Mouse (Mus musculus) small intestine, adult 2 months (tissue): ENCODE measurements around the gene Slc16a8. TPM values are rescaled to one million over a fixed set of nuclear protein-coding genes. Genes with fewer than 3 reads are reported as not detected.

Experiments used
- H3K27ac ChIP-seq: fragments of 200-500 bp; 2 replicates; pipeline ENCODE4 v1.5.1; 2012; ENCODE audit warnings: low read depth, low read length, control low read depth, inconsistent platforms; ENCODE audit not compliant: insufficient read depth
- H3K27me3 ChIP-seq: fragments of 200-500 bp; 2 replicates; pipeline ENCODE4 v1.6.1; 2012; ENCODE audit warnings: mild to moderate bottlenecking, moderate library complexity, low read length, inconsistent platforms; ENCODE audit not compliant: control insufficient read depth, insufficient read depth
- H3K36me3 ChIP-seq: fragments of 200-500 bp; 2 replicates; pipeline ENCODE4 v1.6.1; 2012; ENCODE audit warnings: mild to moderate bottlenecking, low read length, control low read depth, inconsistent platforms; ENCODE audit not compliant: control insufficient read depth, insufficient read depth
- H3K4me1 ChIP-seq: fragments of 200-500 bp; 2 replicates; pipeline ENCODE4 v1.6.1; 2012; ENCODE audit warnings: low read length, inconsistent platforms, mixed read lengths; ENCODE audit not compliant: control insufficient read depth, insufficient read depth, insufficient read length
- H3K4me3 ChIP-seq: fragments of 200-500 bp; 2 replicates; pipeline ENCODE4 v1.5.1; 2012; ENCODE audit warnings: low read depth, mild to moderate bottlenecking, control low read depth, inconsistent platforms, low read length, moderate library complexity
- CTCF ChIP-seq: fragments of 200-500 bp; IDR thresholded peaks from 2 replicates; pipeline ENCODE4 v1.5.1; 2012; ENCODE audit warnings: low read depth, mild to moderate bottlenecking, control low read depth, inconsistent platforms, low read length, moderate library complexity, mixed read lengths; ENCODE audit not compliant: insufficient replicate concordance, insufficient read length; ENCODE audit errors: extremely low read depth
- POLR2A ChIP-seq: fragments of 200-500 bp; IDR thresholded peaks from 2 replicates; pipeline ENCODE4 v1.6.1; 2012; ENCODE audit warnings: low read depth, mild to moderate bottlenecking, control low read depth, inconsistent platforms, low read length, moderate library complexity
- WGBS: fragments of 180-500 bp; shearing (Covaris S2); methylation state at CpG from one replicate; pipeline ENCODE4 v1.1.7; 2018; 5-methylcytosine and 5-hydroxymethylcytosine counted together
- polyA plus RNA-seq: library from polyadenylated mRNA; depleted of rRNA; stranded (reverse); fragments of >200 nt; gene quantifications from 2 replicates; pipeline ENCODE4 v1.2.3, GENCODE M21; 2012

The Slc16a8 gene
- polyA plus RNA-seq, 1 experiment: 2.6 TPM

GRCm38 (mm10) chr15:79288387-79288786, 33.8 kb upstream of the Slc16a8 start:
- Histone ChIP-seq H3K4me1 (peaks cover 13% of the 10 kb centered on the region), H3K36me3 (peaks cover 7% of the 10 kb centered on the region; the same call in 1 of the 2 replicates), H3K4me3 (no peak overlapping the region), H3K27me3 (no peaks in the 10 kb centered on the region), H3K27ac (no peak overlapping the region)
- WGBS: 79% methylated on average over 3 of the region's 3 CpGs
- TF ChIP-seq POLR2A (no peak), CTCF (no peak)

GRCm38 (mm10) chr15:79287091-79287490, 32.5 kb upstream of the Slc16a8 start:
- WGBS: 83% methylated on average over 7 of the region's 7 CpGs
- Histone ChIP-seq H3K4me3 (no peak overlapping the region), H3K4me1 (peaks cover 18% of the 10 kb centered on the region), H3K27ac (no peak overlapping the region), H3K27me3 (no peaks in the 10 kb centered on the region), H3K36me3 (peaks cover 13% of the 10 kb centered on the region)
- TF ChIP-seq CTCF: no peak
- TF ChIP-seq POLR2A: no peak

- peaks cover 13% of the 10 kb centered on the region for H3K36me3 ChIP-seq
- H3K27me3 ChIP-seq: no peaks in the 10 kb centered on the region
- WGBS: 28% methylated on average over 7 of the region's 7 CpGs
- peak overlapping the region; percentile 83 for H3K4me3 ChIP-seq
- H3K27ac ChIP-seq: peak overlapping the region; percentile 93
- H3K4me1 ChIP-seq: peaks cover 23% of the 10 kb centered on the region
- TF ChIP-seq POLR2A (no peak), CTCF (peak; percentile 3; the same call in 1 of the 2 replicates)
Observed at GRCm38 (mm10) chr15:79286141-79286540, 31.6 kb upstream of the Slc16a8 start.

- H3K27ac ChIP-seq: peak within 1 kb of the TSS; percentile 93
- TF ChIP-seq POLR2A (peak; percentile 85), CTCF (no peak)
- H3K27me3 ChIP-seq: no peaks in the 10 kb centered on the region
- peaks cover 17% of the 10 kb centered on the region for H3K36me3 ChIP-seq
- WGBS: 33% methylated on average over 10 of the region's 10 CpGs
- peaks cover 29% of the 10 kb centered on the region for H3K4me1 ChIP-seq
- peak within 1 kb of the TSS; percentile 83 for H3K4me3 ChIP-seq
Observed at GRCm38 (mm10) chr15:79285399-79285798, 30.8 kb upstream of the Slc16a8 start, which contains the start of gene Baiap2l2. Gene Baiap2l2, minus strand, starts transcription at chr15:79285537.

- H3K4me1 ChIP-seq: peaks cover 29% of the 10 kb centered on the region
Observed at GRCm38 (mm10) chr15:79283371-79283770, 28.8 kb upstream of the Slc16a8 start.

GRCm38 (mm10) chr15:79282434-79282833, 27.9 kb upstream of the Slc16a8 start:
- 31% methylated on average over 5 of the region's 5 CpGs for WGBS

More at GRCm38 (mm10) chr15:79283371-79283770, 28.8 kb upstream of the Slc16a8 start:
- H3K4me3 ChIP-seq: peak overlapping the region; percentile 83
- whole genome bisulfite sequencing: 41% methylated on average over 4 of the region's 4 CpGs
- peak overlapping the region; percentile 93 for H3K27ac ChIP-seq
- H3K27me3 ChIP-seq: no peaks in the 10 kb centered on the region
- TF ChIP-seq CTCF (no peak), POLR2A (peak; percentile 81)
- H3K36me3 ChIP-seq: peaks cover 29% of the 10 kb centered on the region

GRCm38 (mm10) chr15:79281389-79281788, 26.8 kb upstream of the Slc16a8 start:
- Histone ChIP-seq H3K36me3 (peaks cover 39% of the 10 kb centered on the region), H3K27ac (peak overlapping the region; percentile 76), H3K4me1 (peaks cover 21% of the 10 kb centered on the region; the same call in 1 of the 2 replicates), H3K27me3 (no peaks in the 10 kb centered on the region), H3K4me3 (no peak overlapping the region)
- TF ChIP-seq POLR2A (no peak), CTCF (no peak)
- 26% methylated on average over 1 of the region's 1 CpGs for WGBS

More at GRCm38 (mm10) chr15:79282434-79282833, 27.9 kb upstream of the Slc16a8 start:
- Histone ChIP-seq H3K4me1 (peaks cover 29% of the 10 kb centered on the region), H3K27me3 (no peaks in the 10 kb centered on the region), H3K4me3 (peak overlapping the region; percentile 83), H3K27ac (peak overlapping the region; percentile 93), H3K36me3 (peaks cover 35% of the 10 kb centered on the region)
- no peak for TF ChIP-seq CTCF
- TF ChIP-seq POLR2A: no peak
